21 mouse cellular contexts compared by ENCODE assay signal in genomic region chr9:46598518-46598917, GRCm38 (mm10).
DNase-seq lines count a peak whose midpoint lies in the region; ATAC-seq lines count a peak whose summit lies in the region.
"Had no signal": no experiment of that assay in that cellular context is flagged by ENCODE, and none has a peak within 500 bp of the region (broad histone marks: within the 10 kb centered on the region; RNA-seq: fewer than 3 reads in every experiment).

No protein-coding gene starts in this region.

- no peaks in the 10 kb centered on the region for H3K36me3 ChIP-seq in forebrain, embryonic 11.5 days (ENCODE audit: control insufficient read depth, insufficient read depth, low read length)
- H3K36me3 ChIP-seq: embryonic facial prominence, embryonic 15.5 days; hindbrain, embryonic 15.5 days; limb, embryonic 15.5 days; midbrain, embryonic 13.5 days had no signal

- H3K4me3 ChIP-seq in forebrain, embryonic 11.5 days (ENCODE audit: low read depth, low read length): no peak overlapping the region
- H3K4me3 ChIP-seq: embryonic facial prominence, embryonic 15.5 days; hindbrain, embryonic 15.5 days; limb, embryonic 15.5 days; megakaryocyte, embryonic 14.5 days; midbrain, embryonic 13.5 days had no signal

- intact Hi-C loops in left cerebral cortex, postnatal 4 days (cut with DNase I): no loop called here

- 94% methylated on average over 6 of the region's 6 CpGs for WGBS in forebrain, embryonic 11.5 days

- H3K27ac ChIP-seq in forebrain, embryonic 11.5 days (ENCODE audit: low read depth, low read length): no peak overlapping the region
- H3K27ac ChIP-seq: embryonic facial prominence, embryonic 15.5 days; hindbrain, embryonic 15.5 days; limb, embryonic 15.5 days; liver, embryonic 14.5 days; midbrain, embryonic 13.5 days had no signal

- ATAC-seq in cerebellum, adult (ENCODE audit: insufficient number of reproducible peaks, low FRiP score, low TSS enrichment): peak; percentile 75
- no peak for ATAC-seq in forebrain, embryonic 11.5 days (replicated peaks; ENCODE audit: low FRiP score)
- ATAC-seq: forebrain, embryonic 16.5 days; midbrain, embryonic 13.5 days had no signal

- H3K4me2 ChIP-seq in forebrain, embryonic 11.5 days (ENCODE audit: low read depth, low read length, severe bottlenecking): no peak overlapping the region
- H3K4me2 ChIP-seq: embryonic facial prominence, embryonic 15.5 days; hindbrain, embryonic 15.5 days; limb, embryonic 15.5 days; lung, embryonic 14.5 days; midbrain, embryonic 13.5 days had no signal

- H3K27me3 ChIP-seq in forebrain, embryonic 11.5 days (ENCODE audit: control insufficient read depth, insufficient read depth, low read length): no peaks in the 10 kb centered on the region
- H3K27me3 ChIP-seq: hindbrain, embryonic 15.5 days; limb, embryonic 15.5 days; megakaryocyte, embryonic 14.5 days; midbrain, embryonic 13.5 days had no signal

- no peak overlapping the region for H3K9ac ChIP-seq in forebrain, embryonic 11.5 days (ENCODE audit: low read length)
- H3K9ac ChIP-seq: embryonic facial prominence, embryonic 15.5 days; hindbrain, embryonic 15.5 days; limb, embryonic 15.5 days; liver, embryonic 14.5 days; lung, embryonic 14.5 days; midbrain, embryonic 13.5 days had no signal

- no peaks in the 10 kb centered on the region; the same call in 1 of the 2 replicates for H3K9me3 ChIP-seq in forebrain, embryonic 11.5 days (ENCODE audit: control insufficient read depth, low read length)
- H3K9me3 ChIP-seq: embryonic facial prominence, embryonic 15.5 days; hindbrain, embryonic 15.5 days; limb, embryonic 15.5 days; midbrain, embryonic 13.5 days had no signal

- DNase-seq in cerebellum, postnatal 4 days (ENCODE audit: low spot score in 2 of 2): no peak
- peak; percentile 46 for DNase-seq in left cerebral cortex, postnatal 4 days
- no peak for DNase-seq in left cerebral cortex, adult 11 months (ENCODE audit: low spot score)
- DNase-seq in cerebellum, adult 9-11 months: peak; percentile 86
- DNase-seq in forebrain, embryonic 11.5 days (ENCODE audit: low spot score): no peak
- DNase-seq in spleen, adult 12 weeks (ENCODE audit: low spot score): no peak
- DNase-seq: adrenal gland, postnatal 25 days; gastrocnemius, postnatal 36 days; kidney, adult 8-10 months; kidney, postnatal 10 days; lung, embryonic 14.5 days; right cerebral cortex, postnatal 25 days; thymus, postnatal 14 days had no signal

- no peaks in the 10 kb centered on the region for H3K4me1 ChIP-seq in forebrain, embryonic 11.5 days (replicated peaks; ENCODE audit: control insufficient read depth, insufficient read depth, low read length)
- H3K4me1 ChIP-seq: megakaryocyte, embryonic 14.5 days had no signal

Comparison
In these comparisons a context has a peak if more than half of its experiments do, and no peak if none do; other contexts are left out.
1. DNase-seq: peak in left cerebral cortex, postnatal 4 days (single experiment) and cerebellum, adult 9-11 months (single experiment); none in cerebellum, postnatal 4 days (0 of 2), left cerebral cortex, adult 11 months (single experiment), forebrain, embryonic 11.5 days (single experiment) and spleen, adult 12 weeks (single experiment).